Mouse (Mus musculus): Measurements from ENCODE around the gene Rnf144a. TPM values are rescaled to one million over a fixed set of nuclear protein-coding genes. Genes with fewer than 3 reads are reported as not detected.

Gene Rnf144a
- polyA plus RNA-seq, 1 experiment from 2014 or later = 21.6 TPM

DNA sequence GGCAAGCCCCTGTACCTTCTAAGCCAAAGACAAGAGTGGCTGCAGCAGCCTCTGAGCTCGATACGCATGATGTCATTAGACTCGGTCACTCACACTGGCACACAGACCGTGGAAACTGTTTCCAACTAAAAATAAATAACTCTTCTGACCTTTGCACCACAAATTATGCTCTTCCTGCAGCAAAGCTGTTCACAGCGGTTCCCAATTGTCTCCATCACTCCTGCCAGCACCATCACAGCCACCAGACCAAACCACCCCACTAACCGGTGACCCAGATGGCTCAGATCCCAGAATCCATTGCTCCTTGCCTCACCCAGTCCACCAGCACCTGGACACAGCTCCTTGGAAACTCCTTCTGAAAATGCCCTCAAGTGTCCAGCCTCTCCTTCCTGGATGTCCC lies 27.5 kb downstream of the Rnf144a start:
- Histone ChIP-seq H3K36me3 (ENCODE audit: control insufficient read depth, insufficient read depth, low read length) (peaks cover 62% of the 10 kb centered on the region), H3K27ac (replicated peaks; ENCODE audit: low read depth, low read length) (no peak overlapping the region), H3K4me1 (ENCODE audit: control insufficient read depth, insufficient read depth, low read length) (no peaks in the 10 kb centered on the region), H3K9ac (replicated peaks; ENCODE audit: low read length) (no peak overlapping the region), H3K27me3 (ENCODE audit: control insufficient read depth, insufficient read depth, low read length) (no peaks in the 10 kb centered on the region), H3K4me2 (ENCODE audit: low read length) (no peak overlapping the region), H3K9me3 (ENCODE audit: control insufficient read depth, low read length) (no peaks in the 10 kb centered on the region), H3K4me3 (replicated peaks; ENCODE audit: low read depth, low read length) (no peak overlapping the region)
- ATAC-seq (ENCODE audit: low FRiP score, low TSS enrichment) (no peak), DNase-seq (no peak)
- 87% methylated on average over 6 of the region's 6 CpGs for WGBS

DNA sequence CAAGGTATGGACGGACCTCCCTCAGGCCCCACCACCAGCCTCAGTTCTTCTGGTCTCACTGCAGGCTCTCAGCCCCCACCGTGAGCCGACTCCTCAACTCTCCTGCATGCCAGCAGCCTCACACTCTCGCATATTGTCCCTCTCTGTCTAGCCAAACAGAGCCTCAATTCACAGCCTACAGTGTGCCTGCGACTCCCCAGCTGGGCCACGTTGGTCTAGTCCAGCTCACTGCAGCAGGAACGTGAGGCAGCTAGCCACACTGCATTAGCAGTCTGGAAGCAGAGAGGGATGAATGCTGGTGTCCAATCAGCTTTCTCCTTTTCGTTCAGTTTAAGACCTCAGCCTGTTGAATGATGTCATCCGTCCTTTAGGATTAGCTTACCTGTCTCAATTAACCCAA lies 28.1 kb downstream of the Rnf144a start:
- Histone ChIP-seq H3K9me3 (ENCODE audit: control insufficient read depth, low read length) (no peaks in the 10 kb centered on the region), H3K4me2 (ENCODE audit: low read length) (no peak overlapping the region), H3K27me3 (ENCODE audit: control insufficient read depth, insufficient read depth, low read length) (no peaks in the 10 kb centered on the region), H3K9ac (replicated peaks; ENCODE audit: low read length) (no peak overlapping the region), H3K4me3 (replicated peaks; ENCODE audit: low read depth, low read length) (no peak overlapping the region), H3K27ac (replicated peaks; ENCODE audit: low read depth, low read length) (no peak overlapping the region), H3K36me3 (ENCODE audit: control insufficient read depth, insufficient read depth, low read length) (peaks cover 65% of the 10 kb centered on the region), H3K4me1 (ENCODE audit: control insufficient read depth, insufficient read depth, low read length) (no peaks in the 10 kb centered on the region)
- ATAC-seq (ENCODE audit: low FRiP score, low TSS enrichment) (no peak), DNase-seq (peak; percentile 16)
- WGBS = 80% methylated on average over 9 of the region's 9 CpGs

DNA sequence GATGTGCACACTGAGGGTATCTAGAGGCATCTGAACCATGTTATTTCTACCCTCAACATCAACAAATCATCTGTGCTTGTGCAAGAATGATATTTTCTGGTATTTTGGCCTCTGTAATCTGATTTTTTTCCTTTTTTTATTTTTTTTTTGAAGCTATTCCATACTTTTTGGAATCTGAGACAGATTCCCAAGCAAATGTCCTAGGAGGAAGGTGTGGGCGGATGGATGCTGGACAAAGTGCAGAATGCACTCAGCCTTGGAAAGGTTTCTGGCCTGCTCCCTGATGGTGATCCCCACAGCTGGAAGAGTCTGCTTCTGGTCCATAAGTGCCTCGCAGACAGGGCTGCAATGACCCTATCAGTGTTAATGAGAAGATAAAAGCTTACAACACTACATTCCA lies 28.9 kb downstream of the Rnf144a start:
- no peak for DNase-seq
- H3K9me3 ChIP-seq (ENCODE audit: control insufficient read depth, low read length) = no peaks in the 10 kb centered on the region
- 95% methylated on average over 2 of the region's 2 CpGs for WGBS
- ATAC-seq (ENCODE audit: low FRiP score, low TSS enrichment) = no peak
- no peak overlapping the region for H3K4me3 ChIP-seq (replicated peaks; ENCODE audit: low read depth, low read length)
- H3K9ac ChIP-seq (replicated peaks; ENCODE audit: low read length) = no peak overlapping the region
- H3K4me1 ChIP-seq (ENCODE audit: control insufficient read depth, insufficient read depth, low read length) = no peaks in the 10 kb centered on the region
- peaks cover 66% of the 10 kb centered on the region for H3K36me3 ChIP-seq (ENCODE audit: control insufficient read depth, insufficient read depth, low read length)
- no peak overlapping the region for H3K4me2 ChIP-seq (ENCODE audit: low read length)
- no peak overlapping the region for H3K27ac ChIP-seq (replicated peaks; ENCODE audit: low read depth, low read length)
- H3K27me3 ChIP-seq (ENCODE audit: control insufficient read depth, insufficient read depth, low read length) = no peaks in the 10 kb centered on the region

DNA sequence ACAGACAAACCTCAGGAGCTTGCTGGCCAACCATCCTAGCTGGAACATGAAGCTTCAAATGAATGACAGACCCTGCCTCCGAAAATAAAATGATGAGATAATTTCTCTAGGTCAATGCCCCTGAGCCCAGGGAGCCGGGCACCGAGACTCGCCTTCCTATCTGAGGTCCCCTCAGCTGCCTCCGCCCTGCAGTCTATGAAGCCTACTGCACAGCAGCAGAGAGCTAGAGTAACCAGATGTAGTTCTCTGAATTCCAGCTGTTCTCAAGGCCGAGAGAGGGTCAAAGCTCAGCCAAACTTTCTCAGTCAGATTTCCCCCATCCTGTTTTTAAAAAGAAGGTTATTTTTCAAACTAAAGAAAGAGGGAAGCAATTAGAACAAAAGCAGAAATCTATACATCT lies 29.3 kb downstream of the Rnf144a start:
- Histone ChIP-seq H3K27me3 (ENCODE audit: control insufficient read depth, insufficient read depth, low read length) (no peaks in the 10 kb centered on the region), H3K4me2 (ENCODE audit: low read length) (no peak overlapping the region), H3K9me3 (ENCODE audit: control insufficient read depth, low read length) (no peaks in the 10 kb centered on the region), H3K4me3 (replicated peaks; ENCODE audit: low read depth, low read length) (no peak overlapping the region), H3K4me1 (ENCODE audit: control insufficient read depth, insufficient read depth, low read length) (no peaks in the 10 kb centered on the region), H3K36me3 (ENCODE audit: control insufficient read depth, insufficient read depth, low read length) (peaks cover 70% of the 10 kb centered on the region), H3K9ac (replicated peaks; ENCODE audit: low read length) (no peak overlapping the region), H3K27ac (replicated peaks; ENCODE audit: low read depth, low read length) (no peak overlapping the region)
- ATAC-seq (ENCODE audit: low FRiP score, low TSS enrichment) = no peak
- DNase-seq = no peak
- WGBS = 95% methylated on average over 6 of the region's 6 CpGs

DNA sequence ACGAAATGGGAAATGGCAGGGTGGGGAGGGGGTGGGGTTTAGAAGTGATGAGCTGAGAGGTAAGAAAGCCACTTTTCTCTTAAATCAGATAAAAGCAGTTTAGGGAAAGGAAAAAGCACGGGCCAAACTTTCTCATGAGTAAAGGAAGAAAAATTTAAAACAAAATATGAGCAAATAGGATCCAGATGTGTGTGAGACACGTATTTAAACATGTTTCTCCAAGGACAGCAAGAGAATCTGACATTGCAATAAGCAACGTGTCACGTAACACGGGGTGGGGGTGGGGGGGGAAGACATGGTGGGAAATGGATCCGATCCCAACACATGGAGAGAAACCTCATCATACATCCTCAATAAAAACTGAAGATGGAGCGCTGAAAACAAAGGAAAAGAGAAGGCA lies 33.3 kb downstream of the Rnf144a start:
- 94% methylated on average over 8 of the region's 8 CpGs for WGBS
- peaks cover 51% of the 10 kb centered on the region for H3K36me3 ChIP-seq (ENCODE audit: control insufficient read depth, insufficient read depth, low read length)

DNA sequence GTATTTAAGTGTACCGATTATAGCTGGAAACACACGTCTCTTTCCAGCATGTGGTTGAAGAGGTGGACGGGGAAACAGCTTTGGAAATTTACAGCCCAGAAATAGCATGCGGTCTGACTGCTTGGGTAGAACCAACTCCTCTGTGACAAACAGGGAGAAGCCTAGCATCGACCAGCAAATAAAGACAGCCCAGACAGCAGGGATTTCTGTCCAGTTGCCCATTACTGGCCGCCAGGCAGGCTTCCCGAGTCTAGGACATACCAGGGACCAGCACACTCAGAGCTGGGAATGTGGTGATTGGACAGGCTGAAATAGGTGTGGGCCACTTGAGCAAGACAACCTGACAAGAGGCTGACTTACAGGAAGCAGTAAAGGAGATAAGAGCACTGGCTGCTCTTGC lies 35.3 kb downstream of the Rnf144a start:
- 94% methylated on average over 7 of the region's 7 CpGs for WGBS
- ATAC-seq (ENCODE audit: low FRiP score, low TSS enrichment) = no peak
- peaks cover 33% of the 10 kb centered on the region for H3K36me3 ChIP-seq (ENCODE audit: control insufficient read depth, insufficient read depth, low read length)

More for the DNA sequence above, 33.3 kb downstream of the Rnf144a start:
- no peaks in the 10 kb centered on the region for H3K27me3 ChIP-seq (ENCODE audit: control insufficient read depth, insufficient read depth, low read length)
- DNase-seq (no peak), ATAC-seq (ENCODE audit: low FRiP score, low TSS enrichment) (no peak)
- no peak overlapping the region for H3K27ac ChIP-seq (replicated peaks; ENCODE audit: low read depth, low read length)
- no peaks in the 10 kb centered on the region for H3K4me1 ChIP-seq (ENCODE audit: control insufficient read depth, insufficient read depth, low read length)
- H3K4me3 ChIP-seq (replicated peaks; ENCODE audit: low read depth, low read length) = no peak overlapping the region
- H3K9me3 ChIP-seq (ENCODE audit: control insufficient read depth, low read length) = no peaks in the 10 kb centered on the region
- H3K4me2 ChIP-seq (ENCODE audit: low read length) = no peak overlapping the region
- H3K9ac ChIP-seq (replicated peaks; ENCODE audit: low read length) = no peak overlapping the region

DNA sequence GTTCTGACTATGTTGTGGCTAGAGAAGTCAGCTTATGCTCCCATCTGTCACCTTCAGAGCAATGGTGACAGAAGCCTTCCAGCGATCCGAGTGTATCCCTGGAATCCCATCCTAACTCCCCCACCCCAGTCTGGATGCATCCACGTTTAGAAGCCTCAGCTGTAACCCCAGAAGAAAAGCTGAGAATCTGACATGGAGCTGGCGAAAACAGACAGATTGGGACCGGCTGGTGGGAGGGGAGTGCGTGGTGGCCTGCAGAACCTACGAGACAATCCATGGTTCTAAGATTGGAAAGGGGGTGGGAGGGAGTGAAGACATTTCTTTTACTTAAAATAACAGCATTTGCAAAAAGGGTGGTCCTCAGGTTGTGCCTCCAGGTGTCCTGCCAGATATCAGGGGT lies 37.4 kb downstream of the Rnf144a start:
- DNase-seq = no peak
- Histone ChIP-seq H3K9me3 (ENCODE audit: control insufficient read depth, low read length) (no peaks in the 10 kb centered on the region), H3K4me2 (ENCODE audit: low read length) (no peak overlapping the region), H3K9ac (replicated peaks; ENCODE audit: low read length) (no peak overlapping the region), H3K27me3 (ENCODE audit: control insufficient read depth, insufficient read depth, low read length) (no peaks in the 10 kb centered on the region), H3K36me3 (ENCODE audit: control insufficient read depth, insufficient read depth, low read length) (peaks cover 19% of the 10 kb centered on the region), H3K4me1 (ENCODE audit: control insufficient read depth, insufficient read depth, low read length) (no peaks in the 10 kb centered on the region), H3K27ac (replicated peaks; ENCODE audit: low read depth, low read length) (no peak overlapping the region), H3K4me3 (replicated peaks; ENCODE audit: low read depth, low read length) (no peak overlapping the region)
- 96% methylated on average over 7 of the region's 7 CpGs for WGBS
- ATAC-seq (ENCODE audit: low FRiP score, low TSS enrichment) = no peak

More for the DNA sequence above, 35.3 kb downstream of the Rnf144a start:
- no peak for DNase-seq
- Histone ChIP-seq H3K27me3 (ENCODE audit: control insufficient read depth, insufficient read depth, low read length) (no peaks in the 10 kb centered on the region), H3K4me1 (ENCODE audit: control insufficient read depth, insufficient read depth, low read length) (no peaks in the 10 kb centered on the region), H3K9me3 (ENCODE audit: control insufficient read depth, low read length) (no peaks in the 10 kb centered on the region), H3K27ac (replicated peaks; ENCODE audit: low read depth, low read length) (no peak overlapping the region), H3K4me2 (ENCODE audit: low read length) (no peak overlapping the region), H3K4me3 (replicated peaks; ENCODE audit: low read depth, low read length) (no peak overlapping the region), H3K9ac (replicated peaks; ENCODE audit: low read length) (no peak overlapping the region)

DNA sequence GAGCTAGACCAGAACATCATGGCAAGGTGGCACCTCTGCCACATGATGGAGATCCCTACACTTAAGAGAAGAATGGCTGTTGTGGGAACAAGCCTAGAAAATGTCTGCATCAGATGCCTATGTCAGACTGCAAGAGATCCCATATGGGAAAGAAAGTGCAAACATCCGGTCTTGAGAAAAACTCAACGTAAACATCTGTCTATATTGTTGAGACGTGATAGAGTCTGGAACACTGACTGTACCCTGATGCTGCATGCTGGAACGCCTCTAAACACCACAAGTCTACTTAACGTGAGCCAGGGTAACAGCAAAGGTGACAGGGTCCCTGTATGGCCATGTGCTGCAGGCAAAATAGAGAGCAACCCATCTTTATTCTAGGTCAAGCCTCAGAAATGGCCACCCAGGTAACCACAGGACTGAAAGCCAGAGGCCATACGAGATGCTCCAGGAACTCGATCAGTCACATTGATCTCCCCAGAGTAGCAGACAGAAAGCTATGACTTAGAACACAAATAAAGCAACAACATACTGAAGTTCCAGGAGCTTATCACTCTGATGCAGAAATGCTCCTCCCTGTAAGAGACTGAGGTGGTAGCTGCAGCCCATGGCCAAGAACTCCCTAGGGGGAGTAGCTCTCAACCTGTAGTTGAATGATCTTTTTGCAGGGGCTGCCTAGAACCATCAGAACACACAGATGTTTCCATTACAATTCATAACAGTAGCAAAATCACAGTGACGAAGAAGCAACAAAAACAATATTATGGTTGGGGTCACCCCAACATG lies 38.3 kb downstream of the Rnf144a start:
- H3K4me3 ChIP-seq (replicated peaks; ENCODE audit: low read depth, low read length) = no peak overlapping the region

DNA sequence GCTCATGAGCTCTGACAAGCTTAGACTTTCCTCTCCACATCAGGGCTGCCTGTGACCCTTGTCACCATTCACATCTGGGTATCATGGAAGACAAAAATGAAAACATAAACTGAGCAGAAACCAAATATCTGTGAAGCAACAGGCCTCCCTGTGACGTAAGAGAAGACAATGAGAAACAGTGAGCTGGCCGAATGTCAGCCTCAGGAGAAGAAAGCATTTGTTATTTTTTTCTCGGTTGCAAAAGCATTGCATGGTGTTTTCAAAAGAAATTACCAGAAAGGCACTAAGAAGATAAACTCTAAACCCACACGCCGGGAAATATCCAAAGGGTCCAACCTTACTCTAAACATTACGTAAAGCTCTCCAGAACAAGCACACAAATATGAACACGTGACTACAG lies 41.3 kb downstream of the Rnf144a start:
- Histone ChIP-seq H3K27me3 (ENCODE audit: control insufficient read depth, insufficient read depth, low read length) (no peaks in the 10 kb centered on the region), H3K4me2 (ENCODE audit: low read length) (no peak overlapping the region), H3K9me3 (ENCODE audit: control insufficient read depth, low read length) (no peaks in the 10 kb centered on the region), H3K27ac (replicated peaks; ENCODE audit: low read depth, low read length) (no peak overlapping the region), H3K36me3 (ENCODE audit: control insufficient read depth, insufficient read depth, low read length) (peaks cover 9% of the 10 kb centered on the region), H3K4me3 (replicated peaks; ENCODE audit: low read depth, low read length) (no peak overlapping the region), H3K9ac (replicated peaks; ENCODE audit: low read length) (no peak overlapping the region), H3K4me1 (ENCODE audit: control insufficient read depth, insufficient read depth, low read length) (no peaks in the 10 kb centered on the region)
- no peak for DNase-seq
- WGBS = 93% methylated on average over 7 of the region's 7 CpGs
- no peak for ATAC-seq (ENCODE audit: low FRiP score, low TSS enrichment)

More for the DNA sequence above, 38.3 kb downstream of the Rnf144a start:
- H3K9ac ChIP-seq (replicated peaks; ENCODE audit: low read length) = no peak overlapping the region
- H3K36me3 ChIP-seq (ENCODE audit: control insufficient read depth, insufficient read depth, low read length) = peaks cover 14% of the 10 kb centered on the region
- DNase-seq (no peak), ATAC-seq (ENCODE audit: low FRiP score, low TSS enrichment) (no peak)
- H3K9me3 ChIP-seq (ENCODE audit: control insufficient read depth, low read length) = no peaks in the 10 kb centered on the region
- H3K4me1 ChIP-seq (ENCODE audit: control insufficient read depth, insufficient read depth, low read length) = no peaks in the 10 kb centered on the region
- H3K27me3 ChIP-seq (ENCODE audit: control insufficient read depth, insufficient read depth, low read length) = no peaks in the 10 kb centered on the region
- H3K4me2 ChIP-seq (ENCODE audit: low read length) = no peak overlapping the region
- 97% methylated on average over 8 of the region's 8 CpGs for WGBS
- no peak overlapping the region for H3K27ac ChIP-seq (replicated peaks; ENCODE audit: low read depth, low read length)
